Comparison of ENCODE assay signal across 20 mouse cellular contexts in the genomic region with DNA sequence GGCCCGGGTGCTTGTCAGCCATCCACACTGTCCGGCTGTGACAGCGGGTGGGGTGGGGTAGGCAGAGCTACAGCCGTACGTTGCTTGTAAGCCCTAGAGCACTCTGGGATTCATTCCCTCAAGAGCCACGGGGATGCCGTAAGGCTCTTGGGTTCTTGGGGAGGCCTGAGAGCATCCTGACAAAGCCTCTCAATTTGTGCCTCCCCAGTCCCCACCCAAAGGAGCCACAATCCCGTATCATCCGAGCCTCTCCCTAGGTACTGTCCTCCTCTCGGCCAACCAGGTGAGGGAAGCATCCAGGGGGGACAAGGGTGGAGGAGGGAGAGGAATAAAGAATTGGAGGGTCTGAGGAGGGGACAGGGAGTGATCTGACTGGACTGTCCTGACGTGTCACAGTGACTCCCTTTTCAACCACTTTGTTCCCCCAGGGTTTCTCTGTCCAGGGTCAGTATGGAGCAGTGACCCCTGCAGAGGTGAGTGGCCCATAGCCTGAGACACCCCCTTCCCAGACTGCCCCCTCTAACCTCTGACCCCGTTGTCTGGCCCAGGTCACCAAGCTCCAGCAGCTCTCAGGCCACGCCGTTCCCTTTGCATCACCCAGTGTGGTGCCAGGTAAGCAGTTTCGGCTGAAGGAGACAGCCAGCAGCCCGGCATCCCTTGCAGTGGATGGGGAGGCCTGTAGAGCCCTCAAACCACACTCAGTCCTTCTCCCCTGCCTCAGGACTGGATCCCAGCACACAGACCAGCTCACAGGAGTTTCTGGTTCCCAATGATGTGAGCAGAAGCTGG. TPM values are rescaled to one million over a fixed set of nuclear protein-coding genes. Genes with fewer than 3 reads are reported as not detected.
DNase-seq lines count a peak whose midpoint lies in the region; ATAC-seq lines count a peak whose summit lies in the region.
"Had no signal": no experiment of that assay in that cellular context is flagged by ENCODE, and none has a peak within 500 bp of the region (broad histone marks: within the 10 kb centered on the region; RNA-seq: fewer than 3 reads in every experiment).

No protein-coding gene starts in this region.

- 0 out of 2 replicates have a peak overlapping the region, but pooled peaks have one; percentile 15 for H3K27ac ChIP-seq in forebrain, embryonic 10.5 days
- H3K27ac ChIP-seq in forebrain, embryonic 14.5 days (ENCODE audit: low read depth, low read length) = no peak overlapping the region
- H3K27ac ChIP-seq in hindbrain, embryonic 16.5 days (ENCODE audit: low read depth, low read length) = no peak overlapping the region
- H3K27ac ChIP-seq: embryonic facial prominence, embryonic 10.5 days; forebrain, embryonic 15.5 days; heart, embryonic 10.5 days; heart, embryonic 15.5 days; hindbrain, embryonic 13.5 days; intestine, embryonic 15.5 days had no signal

- H3K4me2 ChIP-seq in forebrain, embryonic 14.5 days (ENCODE audit: low read length) = no peak overlapping the region
- no peak overlapping the region for H3K4me2 ChIP-seq in hindbrain, embryonic 16.5 days (ENCODE audit: low read length)
- H3K4me2 ChIP-seq: forebrain, embryonic 15.5 days; heart, embryonic 15.5 days; hindbrain, embryonic 13.5 days; intestine, embryonic 15.5 days had no signal

- H3K9me3 ChIP-seq in forebrain, embryonic 10.5 days = no peaks in the 10 kb centered on the region
- no peaks in the 10 kb centered on the region for H3K9me3 ChIP-seq in forebrain, embryonic 14.5 days (replicated peaks; ENCODE audit: control insufficient read depth, low read length)
- no peaks in the 10 kb centered on the region for H3K9me3 ChIP-seq in hindbrain, embryonic 16.5 days (ENCODE audit: control insufficient read depth, low read length)
- H3K9me3 ChIP-seq: embryonic facial prominence, embryonic 10.5 days; forebrain, embryonic 15.5 days; heart, embryonic 10.5 days; heart, embryonic 15.5 days; hindbrain, embryonic 13.5 days; intestine, embryonic 15.5 days had no signal

- WGBS in forebrain, embryonic 10.5 days = 87% methylated on average over 16 of the region's 16 CpGs
- 86% methylated on average over 16 of the region's 16 CpGs for WGBS in forebrain, embryonic 14.5 days
- WGBS in hindbrain, embryonic 16.5 days = 87% methylated on average over 16 of the region's 16 CpGs

- H3K9ac ChIP-seq in forebrain, embryonic 14.5 days (ENCODE audit: low read length) = no peak overlapping the region
- H3K9ac ChIP-seq in hindbrain, embryonic 16.5 days (ENCODE audit: low read depth, low read length) = no peak overlapping the region
- H3K9ac ChIP-seq: forebrain, embryonic 15.5 days; heart, embryonic 15.5 days; hindbrain, embryonic 13.5 days; intestine, embryonic 15.5 days had no signal

- H3K36me3 ChIP-seq in forebrain, embryonic 10.5 days (replicated peaks) = peaks cover 97% of the 10 kb centered on the region
- H3K36me3 ChIP-seq in forebrain, embryonic 14.5 days (ENCODE audit: control insufficient read depth, insufficient read depth, low read length) = peaks cover 48% of the 10 kb centered on the region
- peaks cover 23% of the 10 kb centered on the region for H3K36me3 ChIP-seq in hindbrain, embryonic 16.5 days (ENCODE audit: control insufficient read depth, insufficient read depth, low read length)

- DNase-seq in forebrain, embryonic 10.5 days (ENCODE audit: extremely low spot score, low spot score) = no peak
- DNase-seq in forebrain, embryonic 14.5 days (ENCODE audit: low spot score) = no peak
- peak; percentile 56 to 57 for DNase-seq in cerebellum, adult 18-20 months
- peak; percentile 72 for DNase-seq in cerebellum, adult 9-10 months
- peak; percentile 47 to 53 for DNase-seq in cerebellum, postnatal 36 days
- no peak for DNase-seq in urinary bladder, postnatal 36 days (ENCODE audit: low spot score in 2 of 2)
- DNase-seq: adrenal gland, adult 2 months; adrenal gland, postnatal 25 days; gastrocnemius, postnatal 10 days; heart, adult 18-20 months; heart, postnatal 14 days; kidney, adult 18-20 months had no signal

- H3K4me3 ChIP-seq in forebrain, embryonic 10.5 days = no peak overlapping the region
- no peak overlapping the region for H3K4me3 ChIP-seq in forebrain, embryonic 14.5 days (ENCODE audit: low read depth, low read length)
- no peak overlapping the region for H3K4me3 ChIP-seq in hindbrain, embryonic 16.5 days (ENCODE audit: low read length)
- H3K4me3 ChIP-seq: embryonic facial prominence, embryonic 10.5 days; forebrain, embryonic 15.5 days; heart, embryonic 10.5 days; heart, embryonic 15.5 days; hindbrain, embryonic 13.5 days; intestine, embryonic 15.5 days had no signal

- ATAC-seq in forebrain, embryonic 14.5 days = no peak
- no peak for ATAC-seq in hindbrain, embryonic 16.5 days
- ATAC-seq: forebrain, embryonic 15.5 days; intestine, embryonic 15.5 days had no signal

- peaks cover 45% of the 10 kb centered on the region for H3K27me3 ChIP-seq in forebrain, embryonic 10.5 days (ENCODE audit: poor library complexity, severe bottlenecking)
- no peaks in the 10 kb centered on the region for H3K27me3 ChIP-seq in forebrain, embryonic 14.5 days (replicated peaks; ENCODE audit: control insufficient read depth, insufficient read depth, low read length)
- no peaks in the 10 kb centered on the region for H3K27me3 ChIP-seq in hindbrain, embryonic 16.5 days (replicated peaks; ENCODE audit: control insufficient read depth, insufficient read depth, low read length)
- H3K27me3 ChIP-seq: CH12.LX; forebrain, embryonic 15.5 days; hindbrain, embryonic 13.5 days had no signal

- H3K4me1 ChIP-seq in forebrain, embryonic 10.5 days = peaks cover 84% of the 10 kb centered on the region
- H3K4me1 ChIP-seq in forebrain, embryonic 14.5 days (ENCODE audit: control insufficient read depth, insufficient read depth, low read length) = peaks cover 28% of the 10 kb centered on the region
- H3K4me1 ChIP-seq in hindbrain, embryonic 16.5 days (ENCODE audit: control insufficient read depth, insufficient read depth, low read depth, low read length) = peaks cover 38% of the 10 kb centered on the region

RNA-seq across cellular contexts. Expression of gene Gpr62, which starts 3.9 kb away (rescaled TPM):
- 0.10 and 0.27 TPM in 2 replicates for polyA plus RNA-seq in forebrain, embryonic 10.5 days (2016; fragmentation: Nextera tagmentation; extraction: Ambion mirVana)
- polyA plus RNA-seq in forebrain, embryonic 14.5 days (2014; fragmentation: Nextera tagmentation; extraction: Ambion mirVana) = 0.56 and 0.89 TPM in 2 replicates
- polyA plus RNA-seq in hindbrain, embryonic 16.5 days (2015; fragmentation: Nextera tagmentation; extraction: Ambion mirVana) = 1.3 and 1.4 TPM in 2 replicates

RNA-seq across cellular contexts. Expression of gene Pcbp4, which starts 8.7 kb away (rescaled TPM):
- polyA plus RNA-seq in forebrain, embryonic 10.5 days (2016; fragmentation: Nextera tagmentation; extraction: Ambion mirVana) = 337 and 351 TPM in 2 replicates
- 199 and 226 TPM in 2 replicates for polyA plus RNA-seq in forebrain, embryonic 14.5 days (2014; fragmentation: Nextera tagmentation; extraction: Ambion mirVana)
- 228 and 235 TPM in 2 replicates for polyA plus RNA-seq in hindbrain, embryonic 16.5 days (2015; fragmentation: Nextera tagmentation; extraction: Ambion mirVana)

RNA-seq across cellular contexts. Expression of gene Rrp9, which starts 13.9 kb away (rescaled TPM):
- polyA plus RNA-seq in forebrain, embryonic 10.5 days (2016; fragmentation: Nextera tagmentation; extraction: Ambion mirVana) = 85.2 and 91.4 TPM in 2 replicates
- 45.6 and 48.9 TPM in 2 replicates for polyA plus RNA-seq in forebrain, embryonic 14.5 days (2014; fragmentation: Nextera tagmentation; extraction: Ambion mirVana)
- polyA plus RNA-seq in hindbrain, embryonic 16.5 days (2015; fragmentation: Nextera tagmentation; extraction: Ambion mirVana) = 43.1 and 43.9 TPM in 2 replicates

RNA-seq across cellular contexts. Expression of gene Abhd14a, which starts 14.4 kb away (rescaled TPM):
- polyA plus RNA-seq in forebrain, embryonic 10.5 days (2016; fragmentation: Nextera tagmentation; extraction: Ambion mirVana) = 40.7 and 42.8 TPM in 2 replicates
- polyA plus RNA-seq in forebrain, embryonic 14.5 days (2014; fragmentation: Nextera tagmentation; extraction: Ambion mirVana) = 51.9 and 60.2 TPM in 2 replicates
- polyA plus RNA-seq in hindbrain, embryonic 16.5 days (2015; fragmentation: Nextera tagmentation; extraction: Ambion mirVana) = 83.8 and 87.8 TPM in 2 replicates

RNA-seq across cellular contexts. Expression of gene Abhd14b, which starts 14.6 kb away (rescaled TPM):
- 4.4 and 6.0 TPM in 2 replicates for polyA plus RNA-seq in forebrain, embryonic 10.5 days (2016; fragmentation: Nextera tagmentation; extraction: Ambion mirVana)
- polyA plus RNA-seq in forebrain, embryonic 14.5 days (2014; fragmentation: Nextera tagmentation; extraction: Ambion mirVana) = 5.5 and 5.9 TPM in 2 replicates
- polyA plus RNA-seq in hindbrain, embryonic 16.5 days (2015; fragmentation: Nextera tagmentation; extraction: Ambion mirVana) = 12.1 and 13.2 TPM in 2 replicates

Comparison
In these comparisons a context has a peak if more than half of its experiments do, and no peak if none do; other contexts are left out.
1. DNase-seq: peak in cerebellum, adult 18-20 months (2 of 2), cerebellum, adult 9-10 months (single experiment) and cerebellum, postnatal 36 days (2 of 2); none in forebrain, embryonic 10.5 days (single experiment), forebrain, embryonic 14.5 days (single experiment) and urinary bladder, postnatal 36 days (0 of 2).